Mouse (Mus musculus) kidney, postnatal 10 days (tissue): ENCODE measurements around the gene Iah1.

ENCODE experiments used
- DNase-seq: peaks from one replicate; pipeline ENCODE4 v3.0.0; 2021; ENCODE audit warnings: mixed read lengths

Gene Iah1

GRCm38 (mm10) chr12:21315923-21316868 lies at the start of gene Iah1:
Iah1 (plus strand) TSS chr12:21316389.
- DNase-seq, result peak; percentile 92

DNA sequence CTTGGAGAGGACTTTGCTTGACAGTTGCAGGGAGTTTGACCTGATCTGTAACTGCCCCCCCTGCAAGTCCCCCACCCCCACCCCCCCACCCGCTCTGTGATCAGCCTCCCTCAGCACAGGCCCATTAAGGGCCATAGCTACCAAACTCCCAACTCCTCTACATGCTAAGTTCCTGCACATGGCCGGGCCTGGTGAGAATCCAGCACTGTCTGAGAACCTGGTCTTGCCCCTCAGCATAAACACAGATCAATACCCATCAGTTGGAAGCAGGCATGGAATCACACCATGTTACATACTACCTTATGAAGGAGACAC lies 49.4 kb upstream of the Iah1 start:
- no peak for DNase-seq

GRCm38 (mm10) chr12:21268083-21268616 lies 48.0 kb upstream of the Iah1 start:
- DNase-seq, result no peak

DNA sequence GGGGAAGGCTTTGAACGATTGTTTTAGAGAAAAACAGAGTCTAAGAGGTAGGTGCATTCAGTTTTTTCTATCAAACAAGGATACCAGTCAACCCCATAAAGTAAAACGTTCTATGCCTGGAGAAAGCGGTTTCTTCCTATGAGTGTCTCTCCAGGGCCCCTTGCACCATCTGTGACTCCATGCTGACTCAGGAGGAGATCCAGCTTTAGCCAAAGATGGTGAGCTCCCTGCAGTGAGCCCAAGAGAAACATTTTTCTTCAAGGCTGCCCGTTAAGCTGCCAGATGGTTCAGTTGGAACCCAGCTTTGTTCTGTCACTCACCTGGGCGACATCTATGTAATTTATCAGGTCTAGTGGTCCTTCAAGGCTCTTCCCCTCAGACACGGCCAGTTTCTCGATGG lies 41.7 kb upstream of the Iah1 start:
- DNase-seq, result no peak

GRCm38 (mm10) chr12:21277352-21277864 lies 38.8 kb upstream of the Iah1 start:
- DNase-seq, result no peak

GRCm38 (mm10) chr12:21284761-21285441 lies 31.3 kb upstream of the Iah1 start, which contains the start of gene Cpsf3:
Cpsf3 (plus strand) TSS chr12:21285391.
- no peak for DNase-seq

GRCm38 (mm10) chr12:21285508-21286242 lies 30.5 kb upstream of the Iah1 start:
- no peak for DNase-seq

GRCm38 (mm10) chr12:21286243-21286622 lies 30.0 kb upstream of the Iah1 start, which contains the start of gene Itgb1bp1:
Itgb1bp1 (minus strand) TSS chr12:21286284.
- DNase-seq, result peak; percentile 100

DNA sequence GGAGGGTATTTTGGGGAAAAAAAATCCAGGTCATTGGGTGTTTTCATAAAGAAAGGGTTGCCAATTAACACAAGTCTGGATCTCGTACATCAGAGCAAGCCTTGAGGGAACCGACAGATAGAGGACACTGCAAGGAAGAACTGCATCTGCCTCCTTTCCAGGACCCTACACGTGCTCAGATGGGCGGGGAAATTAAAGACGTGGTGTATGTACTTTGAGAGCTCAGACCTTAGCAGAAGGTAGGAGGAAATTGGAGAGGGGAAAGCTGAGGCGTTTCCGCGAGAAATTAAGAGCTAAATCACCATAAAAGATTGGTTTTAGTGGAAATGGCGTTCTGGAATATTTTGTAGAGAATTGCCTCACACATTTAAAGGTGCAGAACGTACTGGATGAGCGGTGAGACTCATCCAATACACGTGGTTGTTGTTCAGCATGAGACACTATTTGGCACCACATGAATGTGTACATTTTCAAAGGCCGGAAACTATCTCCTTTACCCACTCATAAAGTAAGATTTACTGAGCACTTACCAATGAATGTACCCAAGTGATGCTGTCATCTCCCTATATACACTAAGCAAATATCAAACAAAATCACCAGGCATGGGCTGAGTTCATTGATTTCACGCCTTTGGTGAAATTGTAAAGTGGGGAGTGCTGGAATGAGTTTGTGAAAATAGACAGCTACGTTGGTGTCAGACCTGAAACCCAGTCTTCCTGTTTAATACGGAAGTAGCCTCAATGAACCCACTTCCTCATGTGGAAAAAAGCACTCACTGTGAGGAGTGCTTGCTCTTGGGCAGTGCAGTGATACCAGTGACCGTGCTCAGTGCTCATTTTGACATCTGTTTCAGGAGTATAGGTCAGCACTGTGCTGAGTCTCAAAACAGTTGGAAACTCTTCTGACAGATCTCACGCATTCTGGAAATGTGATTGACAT lies 29.2 kb upstream of the Iah1 start:
- DNase-seq, result peak; percentile 34

GRCm38 (mm10) chr12:21288716-21289395 lies 27.3 kb upstream of the Iah1 start:
- DNase-seq, result no peak

- DNase-seq, result no peak
Measured at GRCm38 (mm10) chr12:21289651-21290050, 26.5 kb upstream of the Iah1 start.

DNA sequence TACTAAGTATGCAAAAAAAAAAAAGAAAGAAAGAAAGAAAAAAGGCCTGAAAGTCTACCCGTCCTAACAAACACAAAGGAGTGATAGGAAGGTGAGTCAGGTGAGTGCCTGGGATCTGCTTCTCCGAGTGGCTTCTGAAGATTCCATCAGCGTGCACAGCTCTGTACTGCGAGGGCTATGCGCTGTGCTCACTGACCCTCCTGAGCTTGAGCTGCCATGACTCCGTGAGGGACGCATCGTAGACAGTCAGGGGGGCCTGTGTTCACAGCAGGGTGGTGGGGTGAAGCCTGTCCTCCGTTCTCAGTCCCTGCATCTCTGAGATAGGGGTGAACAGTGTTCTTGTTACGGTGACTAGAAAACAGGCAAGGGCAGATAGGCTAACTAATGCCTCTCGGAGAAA lies 17.3 kb upstream of the Iah1 start:
- DNase-seq, result no peak

- no peak for DNase-seq
Measured at GRCm38 (mm10) chr12:21301324-21301723, 14.9 kb upstream of the Iah1 start.

DNA sequence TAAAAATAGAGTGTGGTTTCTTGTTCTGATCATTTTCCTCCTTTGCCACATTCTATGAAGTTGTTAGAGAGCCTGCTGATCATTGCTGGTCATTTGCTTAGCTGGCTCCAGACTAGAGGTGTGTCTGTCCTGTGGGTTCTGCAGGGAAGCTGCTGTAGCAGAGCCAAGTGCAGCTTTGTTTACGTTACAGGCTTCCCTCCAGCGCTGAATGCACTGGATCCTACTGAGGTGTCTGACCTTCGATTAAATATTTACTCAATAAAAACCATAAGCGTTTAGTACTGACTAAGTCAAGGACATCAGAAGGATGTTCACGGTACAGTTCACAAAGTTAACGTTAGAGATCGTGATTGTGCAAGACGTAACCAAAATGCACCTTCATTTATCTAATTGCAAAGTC lies 14.3 kb upstream of the Iah1 start:
- DNase-seq, result peak; percentile 50

DNA sequence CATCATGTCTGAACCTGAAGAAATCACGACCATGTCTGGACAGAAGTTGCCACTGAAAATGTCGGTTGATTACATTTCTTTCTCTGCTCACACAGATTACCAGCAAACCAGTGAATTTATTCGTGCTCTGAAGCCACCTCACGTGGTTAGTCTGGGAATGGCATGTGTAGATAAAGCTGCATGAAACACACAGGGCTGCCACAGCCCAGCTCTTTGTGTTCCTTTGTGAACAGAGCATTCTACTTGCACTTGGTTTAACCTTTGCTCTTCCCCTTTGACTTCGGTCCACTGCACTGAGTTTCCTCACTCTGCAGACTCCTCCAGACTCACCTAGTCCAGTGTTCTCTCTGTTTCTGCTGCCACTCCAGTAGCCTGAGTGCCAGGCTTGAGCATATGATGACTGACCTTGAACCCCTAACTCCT lies 13.8 kb upstream of the Iah1 start:
- peak; percentile 52 for DNase-seq

DNA sequence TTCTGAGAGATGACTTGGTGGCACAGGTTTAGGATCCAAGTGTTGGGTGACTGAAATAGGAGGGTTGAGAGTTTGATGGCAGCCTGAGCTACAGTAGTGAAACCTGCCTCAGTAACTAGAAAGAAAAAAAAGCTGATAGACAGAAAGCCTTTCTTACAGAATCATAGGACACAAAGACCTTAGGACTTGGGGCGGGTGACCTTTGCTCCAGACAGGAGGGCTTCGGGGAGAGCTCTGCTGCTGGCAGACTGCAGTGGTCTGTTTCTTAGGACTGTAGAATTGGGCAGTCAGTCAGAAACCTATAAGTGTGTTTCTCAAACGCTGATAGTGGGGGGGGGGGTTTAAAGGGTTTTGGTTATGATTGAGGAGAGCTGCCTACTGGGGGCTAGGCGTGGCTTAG lies 10.4 kb upstream of the Iah1 start:
- peak; percentile 46 for DNase-seq

- DNase-seq, result no peak
Measured at GRCm38 (mm10) chr12:21306721-21307120, 9.5 kb upstream of the Iah1 start.

GRCm38 (mm10) chr12:21312201-21312600 lies 4.0 kb upstream of the Iah1 start:
- peak; percentile 54 for DNase-seq

GRCm38 (mm10) chr12:21316869-21317265 lies 678 bp downstream of the Iah1 start:
- no peak for DNase-seq

- DNase-seq, result peak; percentile 83
Measured at GRCm38 (mm10) chr12:21318143-21318895, 2.1 kb downstream of the Iah1 start.
